Mouse (Mus musculus) natural killer cell, adult 2 months (primary cell): ENCODE measurements around the gene Trim41.
"Not testable (repeated sequence)": the region's sequence is repeated elsewhere in the genome, so short reads cannot be mapped to it uniquely, and the experiment has no call there.

Source experiments
- DNase-seq, 2 experiments: peaks; one replicate each; pipeline ENCODE4 v3.0.0; 2022; ENCODE audit warnings: low spot score in 2 of 2

Gene Trim41

GRCm38 (mm10) chr11:48813782-48814181 is 3.4 kb downstream of the Trim41 start:
- no peak for DNase-seq

- DNase-seq: no peak
Measured at GRCm38 (mm10) chr11:48810142-48810541, 7.0 kb downstream of the Trim41 start.

- DNase-seq: no peak
Measured at GRCm38 (mm10) chr11:48809434-48809830, 7.7 kb downstream of the Trim41 start.

- no peak for DNase-seq
Measured at GRCm38 (mm10) chr11:48808737-48809433, 8.3 kb downstream of the Trim41 start.

GRCm38 (mm10) chr11:48808304-48808646 is 8.9 kb downstream of the Trim41 start:
- DNase-seq: no peak

- no peak for DNase-seq
Measured at GRCm38 (mm10) chr11:48807563-48808303, 9.4 kb downstream of the Trim41 start.

- no peak for DNase-seq
Measured at GRCm38 (mm10) chr11:48806856-48807562, 10.1 kb downstream of the Trim41 start.

- DNase-seq: no peak
Measured at GRCm38 (mm10) chr11:48804922-48805321, 12.2 kb downstream of the Trim41 start.

GRCm38 (mm10) chr11:48803988-48804387 is 13.2 kb downstream of the Trim41 start:
- no peak for DNase-seq

- no peak for DNase-seq
Measured at GRCm38 (mm10) chr11:48801831-48802772, 15.1 kb downstream of the Trim41 start.

GRCm38 (mm10) chr11:48799921-48800701 is 17.0 kb downstream of the Trim41 start, which contains the start of gene Rack1:
TSS of gene Rack1 (plus strand) at chr11:48800332.
- peak; percentile 88 to 89 for DNase-seq

- DNase-seq: no peak
Measured at GRCm38 (mm10) chr11:48798984-48799920, 17.9 kb downstream of the Trim41 start.

- DNase-seq: no peak
Measured at GRCm38 (mm10) chr11:48798308-48798707, 18.8 kb downstream of the Trim41 start.

GRCm38 (mm10) chr11:48797287-48797686 is 19.9 kb downstream of the Trim41 start:
- no peak for DNase-seq

GRCm38 (mm10) chr11:48796290-48796689 is 20.9 kb downstream of the Trim41 start:
- DNase-seq: no peak

GRCm38 (mm10) chr11:48795221-48795620 is 21.9 kb downstream of the Trim41 start:
- peak in 1 of 2 experiments; percentile 48 for DNase-seq

- no peak for DNase-seq
Measured at GRCm38 (mm10) chr11:48793184-48793583, 24.0 kb downstream of the Trim41 start.

- not testable (repeated sequence) for DNase-seq
Measured at GRCm38 (mm10) chr11:48791894-48792293, 25.3 kb downstream of the Trim41 start.

- no peak for DNase-seq
Measured at GRCm38 (mm10) chr11:48790946-48791345, 26.2 kb downstream of the Trim41 start.
